Mouse (Mus musculus) embryonic facial prominence, embryonic 11.5 days (tissue): ENCODE results near the gene Haspin. TPM values are rescaled to one million over a fixed set of nuclear protein-coding genes. Genes with fewer than 3 reads are reported as not detected.

ENCODE experiments used
- ATAC-seq: fragments of 200-750 bp; cut with Nextera tagmentation; replicated peaks from 2 replicates; pipeline ENCODE4 v1.8.0; 2017; ENCODE audit warnings: low read depth; ENCODE audit not compliant: insufficient number of reproducible peaks, low FRiP score, low TSS enrichment
- DNase-seq: peaks from one replicate; pipeline ENCODE4 v3.0.0-alpha.2; 2015; ENCODE audit warnings: low spot score
- H3K27ac ChIP-seq: fragments of 300-500 bp; sonication (generic); replicated peaks from 2 replicates; pipeline ENCODE4 v1.5.1; 2014; ENCODE audit warnings: mild to moderate bottlenecking, low read depth, low read length, control low read depth
- H3K27me3 ChIP-seq: fragments of 300-500 bp; sonication (generic); 2 replicates; pipeline ENCODE4 v1.6.1; 2014; ENCODE audit warnings: mild to moderate bottlenecking, low read length, moderate library complexity, mixed read lengths; ENCODE audit not compliant: control insufficient read depth, insufficient read depth
- H3K36me3 ChIP-seq: fragments of 300-500 bp; sonication (generic); replicated peaks from 2 replicates; pipeline ENCODE4 v1.6.1; 2014; ENCODE audit warnings: low read depth, mild to moderate bottlenecking, low read length, moderate library complexity, mixed read lengths; ENCODE audit not compliant: control insufficient read depth, insufficient read depth
- H3K4me1 ChIP-seq: fragments of 300-500 bp; sonication (generic); 2 replicates; pipeline ENCODE4 v1.6.1; 2014; ENCODE audit warnings: low read length, mixed read lengths; ENCODE audit not compliant: control insufficient read depth, insufficient read depth
- H3K4me2 ChIP-seq: fragments of 300-500 bp; sonication (generic); 2 replicates; pipeline ENCODE4 v1.6.1; 2014; ENCODE audit warnings: low read depth, mild to moderate bottlenecking, control low read depth, low read length, moderate library complexity
- H3K4me3 ChIP-seq: fragments of 300-500 bp; sonication (generic); 2 replicates; pipeline ENCODE4 v1.5.1; 2014; ENCODE audit warnings: low read depth, low read length, control low read depth
- H3K9ac ChIP-seq: fragments of 300-500 bp; sonication (generic); replicated peaks from 2 replicates; pipeline ENCODE4 v1.6.1; 2014; ENCODE audit warnings: mild to moderate bottlenecking, control low read depth, low read length
- H3K9me3 ChIP-seq: fragments of 300-500 bp; sonication (generic); replicated peaks from 2 replicates; pipeline ENCODE4 v1.6.1; 2016; ENCODE audit warnings: mild to moderate bottlenecking, low read length, inconsistent platforms, mixed read lengths; ENCODE audit not compliant: control insufficient read depth
- whole genome bisulfite sequencing: fragments of 180-500 bp; shearing (Covaris S2); extraction: QIAGEN DNeasy Blood & Tissue Kit; methylation state at CpG from one replicate; pipeline ENCODE4 v1.1.7; 2014; 5-methylcytosine and 5-hydroxymethylcytosine counted together
- polyA plus RNA-seq: library from polyadenylated mRNA; unstranded; fragments of >200 nt; fragmentation: Nextera tagmentation; extraction: Ambion mirVana; gene quantifications from 2 replicates; pipeline ENCODE4 v1.2.1, GENCODE M21; 2014

The Haspin gene
- polyA plus RNA-seq, result 20.1 and 21.6 TPM in 2 replicates

DNA sequence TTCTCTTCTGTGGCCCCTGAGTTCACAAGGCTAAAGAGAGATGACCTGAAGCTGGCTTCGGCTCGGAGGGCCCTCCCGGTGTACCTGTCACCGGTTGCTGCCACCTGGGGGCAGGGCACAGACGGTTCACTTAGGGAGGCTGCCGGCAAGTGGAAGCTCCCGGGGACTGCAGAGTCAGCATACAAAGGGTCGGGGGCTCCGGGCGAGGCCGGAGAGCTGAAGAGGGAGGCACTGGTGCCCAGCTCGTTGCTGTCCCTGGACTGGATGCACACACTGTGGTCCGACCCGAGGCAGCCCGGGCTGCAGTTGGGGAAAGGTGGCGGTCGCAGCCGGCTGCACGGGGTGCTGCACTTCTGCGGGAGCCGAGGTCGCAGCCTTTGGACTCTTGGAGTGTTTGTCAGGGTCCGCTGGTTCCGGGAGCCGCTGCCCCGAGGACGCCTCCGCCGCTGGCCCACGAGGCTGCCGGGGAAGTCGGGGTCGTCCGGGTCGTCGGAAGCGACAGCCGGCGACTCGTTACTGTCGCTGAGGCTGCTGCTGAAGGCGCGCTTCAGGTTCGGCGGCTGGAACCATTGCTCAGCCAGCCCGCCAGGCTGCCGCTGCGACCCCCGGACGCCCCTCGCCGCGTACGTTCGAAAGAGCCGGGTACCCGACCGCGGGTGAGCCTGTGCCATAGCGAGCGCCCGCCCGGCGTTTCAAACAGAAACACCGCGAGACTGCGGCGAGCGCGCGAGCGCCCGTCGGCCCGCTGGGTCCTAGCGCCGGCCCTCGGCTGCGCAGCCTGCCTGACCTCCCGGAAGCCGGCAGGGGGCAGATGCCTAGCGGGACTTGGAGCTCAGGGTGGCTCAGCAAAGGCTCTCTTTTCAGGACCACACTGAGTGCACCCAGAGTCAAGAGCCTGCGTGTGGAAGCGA lies at the start of gene Haspin:
TSS of gene Haspin (minus strand) at position 704 of the 911 bp plus-strand sequence.
- Histone ChIP-seq H3K27ac (no peak within 1 kb of the TSS), H3K4me1 (no peaks in the 10 kb centered on the region; the same call in 1 of the 2 replicates), H3K4me3 (peak within 1 kb of the TSS; percentile 90), H3K9me3 (no peaks in the 10 kb centered on the region), H3K27me3 (no peaks in the 10 kb centered on the region), H3K36me3 (no peaks in the 10 kb centered on the region; the same call in none of the 2 replicates), H3K9ac (peak within 1 kb of the TSS; percentile 81), H3K4me2 (peak within 1 kb of the TSS; percentile 76)
- WGBS, result under 1% methylated on average over 83 of the region's 84 CpGs
- DNase-seq, result peak; percentile 95
- ATAC-seq, result peak; percentile 93

DNA sequence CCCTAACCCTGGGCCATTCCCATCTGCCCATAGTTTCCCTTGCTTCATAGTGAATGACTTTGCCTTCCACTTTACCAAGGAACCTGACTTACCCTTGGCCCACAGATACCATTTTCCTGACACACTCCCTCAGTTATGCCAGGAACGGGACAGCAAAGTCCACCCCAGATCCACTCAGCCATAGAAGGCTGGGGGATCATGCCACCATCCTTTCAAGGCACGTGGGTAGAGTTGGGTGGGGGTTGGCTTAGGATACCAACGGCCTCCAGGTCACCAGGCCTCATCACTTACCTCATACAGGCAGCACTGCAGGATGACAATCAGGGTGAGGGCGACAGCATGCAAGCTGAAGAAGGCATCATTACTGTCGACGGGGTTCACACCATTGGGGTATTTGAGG lies 49.1 kb upstream of the Haspin start:
- Histone ChIP-seq H3K9ac (no peak overlapping the region), H3K4me3 (no peak overlapping the region), H3K27me3 (no peaks in the 10 kb centered on the region), H3K4me2 (no peak overlapping the region), H3K36me3 (no peaks in the 10 kb centered on the region), H3K9me3 (no peaks in the 10 kb centered on the region), H3K27ac (no peak overlapping the region), H3K4me1 (no peaks in the 10 kb centered on the region)
- WGBS, result 90% methylated on average over 6 of the region's 6 CpGs
- DNase-seq (no peak), ATAC-seq (no peak)

DNA sequence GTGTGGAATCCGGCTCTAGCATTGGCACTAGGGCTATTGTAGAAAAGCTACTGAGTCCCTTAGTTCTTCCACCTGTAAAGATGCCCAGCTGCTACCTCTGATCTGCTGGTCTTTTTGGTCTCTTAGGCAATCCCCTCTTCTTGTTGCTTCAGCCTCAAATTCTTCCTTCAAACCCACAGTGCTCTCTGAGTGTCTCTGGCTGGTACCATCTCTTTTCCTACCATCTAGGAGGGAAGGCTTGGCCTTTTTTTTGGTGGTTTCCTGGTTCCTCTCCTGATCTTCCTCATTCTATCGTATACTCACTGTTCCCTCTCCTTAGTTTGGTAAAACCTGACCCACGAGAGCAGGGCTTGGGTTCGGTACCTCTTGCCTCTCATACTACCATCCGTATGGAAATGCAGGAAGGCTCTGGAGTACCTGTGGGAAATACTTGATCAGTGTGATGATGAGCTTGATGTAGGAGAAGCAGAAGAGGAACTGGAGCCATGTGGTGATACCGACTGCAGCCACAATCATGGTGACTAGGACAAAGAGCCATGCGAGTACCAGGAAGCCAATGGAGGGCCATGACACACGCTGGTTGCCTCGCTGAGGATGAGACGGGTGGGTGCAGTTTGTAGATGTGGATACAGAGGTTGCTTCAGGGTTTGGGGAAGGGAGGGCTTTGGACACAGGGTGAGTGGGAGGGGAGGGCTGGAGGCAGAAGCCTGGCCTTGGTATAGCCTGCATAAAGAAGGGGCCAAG lies 48.0 kb upstream of the Haspin start:
- Histone ChIP-seq H3K4me2 (no peak overlapping the region), H3K36me3 (no peaks in the 10 kb centered on the region), H3K27ac (no peak overlapping the region), H3K4me3 (no peak overlapping the region), H3K9me3 (no peaks in the 10 kb centered on the region), H3K27me3 (no peaks in the 10 kb centered on the region), H3K9ac (no peak overlapping the region), H3K4me1 (no peaks in the 10 kb centered on the region)
- ATAC-seq (no peak), DNase-seq (no peak)
- 93% methylated on average over 10 of the region's 10 CpGs for WGBS

DNA sequence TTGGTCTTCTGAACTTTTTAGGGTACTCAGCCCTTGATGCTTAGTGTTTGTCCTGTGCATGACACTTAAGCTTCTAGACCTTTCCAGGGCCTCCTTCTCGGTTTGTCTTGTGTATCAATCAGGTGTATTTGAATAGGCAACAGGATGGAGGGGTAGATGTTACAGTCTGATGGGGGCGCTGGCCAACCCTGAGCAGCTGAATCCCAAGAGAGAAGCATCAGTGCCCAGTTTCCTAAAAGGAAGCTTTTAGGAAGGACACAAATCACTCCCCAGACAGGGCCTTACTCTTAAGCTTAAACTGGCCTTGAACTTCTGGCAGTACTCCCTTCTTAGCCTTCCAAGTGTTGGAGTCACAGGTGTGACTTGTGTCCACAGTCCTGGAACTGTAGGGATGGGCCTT lies 39.8 kb upstream of the Haspin start:
- ATAC-seq, result no peak
- Histone ChIP-seq H3K27me3 (no peaks in the 10 kb centered on the region), H3K4me2 (peak overlapping the region; percentile 55), H3K9me3 (no peaks in the 10 kb centered on the region), H3K36me3 (no peaks in the 10 kb centered on the region; the same call in 1 of the 2 replicates), H3K27ac (no peak overlapping the region), H3K4me1 (no peaks in the 10 kb centered on the region), H3K4me3 (peak overlapping the region; percentile 85), H3K9ac (peak overlapping the region; percentile 87)
- no peak for DNase-seq
- whole genome bisulfite sequencing, result 0% methylated on average over 2 of the region's 2 CpGs

DNA sequence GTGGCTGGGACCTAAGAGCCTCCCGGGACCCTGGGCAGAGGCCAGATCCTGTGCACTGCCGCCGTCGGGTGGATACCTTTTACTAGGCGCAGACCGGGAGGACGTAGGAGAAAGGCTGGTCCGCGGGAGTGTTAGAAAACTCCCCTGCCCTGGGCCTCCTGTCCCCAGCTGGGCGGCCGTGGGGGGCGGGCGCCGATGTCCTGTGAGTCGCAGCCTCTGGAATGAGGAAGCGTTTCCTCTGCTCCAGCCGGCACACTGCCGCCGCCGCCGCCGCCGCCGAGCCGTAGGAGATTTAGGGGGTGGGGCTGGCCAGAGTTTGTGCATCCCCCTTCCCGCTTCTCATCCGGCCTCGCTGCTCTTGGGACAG lies 39.4 kb upstream of the Haspin start:
- under 1% methylated on average over 27 of the region's 28 CpGs for WGBS
- no peaks in the 10 kb centered on the region for H3K4me1 ChIP-seq
- H3K9ac ChIP-seq, result peak overlapping the region; percentile 87
- H3K27ac ChIP-seq, result peak overlapping the region; percentile 90
- peak overlapping the region; percentile 85 for H3K4me3 ChIP-seq
- peak; percentile 72; the same call in 1 of the 2 replicates for ATAC-seq
- no peaks in the 10 kb centered on the region; the same call in 1 of the 2 replicates for H3K36me3 ChIP-seq
- peak overlapping the region; percentile 55 for H3K4me2 ChIP-seq
- H3K9me3 ChIP-seq, result no peaks in the 10 kb centered on the region
- H3K27me3 ChIP-seq, result no peaks in the 10 kb centered on the region
- DNase-seq, result peak; percentile 83

DNA sequence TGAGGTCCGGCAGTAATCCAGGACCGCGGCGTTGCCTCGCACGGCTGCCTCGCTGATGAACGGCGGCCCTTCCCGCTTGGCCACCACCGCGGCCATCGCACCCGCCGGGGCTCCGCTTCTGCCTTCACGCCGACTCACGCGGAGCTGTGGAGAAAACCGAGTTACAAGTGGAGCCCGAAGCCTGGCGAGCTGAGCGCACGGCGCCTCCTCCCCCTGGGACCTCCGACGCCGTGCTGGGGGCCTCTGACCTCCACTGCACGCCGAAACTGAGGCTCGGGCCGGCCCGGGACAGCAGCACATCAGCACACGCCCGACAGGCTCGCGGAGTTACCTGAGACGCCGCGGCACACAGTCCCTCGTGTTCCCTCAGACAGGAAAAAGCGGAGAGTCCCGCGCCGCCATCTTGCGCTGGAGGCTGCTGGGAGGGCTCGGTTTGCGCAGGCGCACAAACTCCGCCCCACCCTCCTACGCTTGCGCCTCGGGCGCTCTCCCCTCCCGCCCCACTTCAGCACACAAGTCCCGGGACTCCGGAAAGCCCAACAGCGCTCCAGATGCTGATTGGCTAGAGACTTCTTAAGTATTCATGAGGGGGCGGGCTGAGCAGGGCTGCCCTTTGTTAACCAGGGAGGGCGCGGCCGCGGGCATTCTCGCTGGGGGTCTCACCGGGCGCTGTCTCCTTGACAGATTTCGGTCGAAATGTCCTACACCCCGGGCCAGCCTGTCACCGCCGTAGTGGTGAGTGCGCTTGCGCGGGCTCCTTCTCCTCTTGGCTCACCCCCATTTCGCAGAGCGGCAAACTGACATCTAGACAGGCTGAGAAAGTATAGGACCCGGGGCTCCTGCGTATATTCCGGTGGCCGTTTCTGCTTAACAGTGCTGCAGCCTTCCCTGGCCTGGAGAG lies 38.8 kb upstream of the Haspin start, which contains the start of the genes Emc6 and Tax1bp3:
TSS of gene Emc6 (minus strand) at position 430 of the 901 bp plus-strand sequence.
TSS of gene Tax1bp3 (plus strand) at position 476 of the 901 bp plus-strand sequence.
- ATAC-seq, result peak; percentile 97
- H3K4me2 ChIP-seq, result peak within 1 kb of the TSS; percentile 55
- under 1% methylated on average over 76 of the region's 81 CpGs for WGBS
- H3K27me3 ChIP-seq, result no peaks in the 10 kb centered on the region
- H3K4me3 ChIP-seq, result peak within 1 kb of the TSS; percentile 85
- no peaks in the 10 kb centered on the region for H3K9me3 ChIP-seq
- H3K27ac ChIP-seq, result peak within 1 kb of the TSS; percentile 90
- H3K4me1 ChIP-seq, result no peaks in the 10 kb centered on the region
- DNase-seq, result peak; percentile 99
- H3K36me3 ChIP-seq, result no peaks in the 10 kb centered on the region; the same call in 1 of the 2 replicates
- peak within 1 kb of the TSS; percentile 87 for H3K9ac ChIP-seq

DNA sequence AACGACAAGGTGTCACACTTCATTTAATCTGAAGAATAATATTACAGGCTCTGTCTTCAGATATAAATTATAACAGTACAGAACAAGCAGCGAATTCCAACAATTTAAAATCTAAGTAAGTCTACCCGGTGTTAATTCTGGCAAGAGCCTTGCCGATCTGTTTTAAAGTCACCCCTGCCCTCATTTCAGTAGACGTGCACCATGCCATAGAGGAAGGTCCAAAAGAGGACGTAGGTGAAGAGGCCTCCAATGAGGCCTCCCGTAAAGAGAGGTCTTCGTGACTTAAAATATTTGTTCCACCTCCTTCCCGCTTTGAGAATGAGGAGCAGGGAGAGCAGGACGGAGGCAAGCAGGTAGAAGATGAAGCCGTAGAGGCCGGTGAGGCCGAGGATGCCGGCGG lies 38.1 kb upstream of the Haspin start:
- Histone ChIP-seq H3K4me1 (no peaks in the 10 kb centered on the region), H3K27me3 (no peaks in the 10 kb centered on the region), H3K9me3 (no peaks in the 10 kb centered on the region), H3K27ac (peak overlapping the region; percentile 65; the same call in 1 of the 2 replicates), H3K4me2 (peak overlapping the region; percentile 47), H3K36me3 (no peaks in the 10 kb centered on the region; the same call in 1 of the 2 replicates), H3K9ac (peak overlapping the region; percentile 87), H3K4me3 (peak overlapping the region; percentile 85)
- no peak for ATAC-seq
- WGBS, result under 1% methylated on average over 15 of the region's 15 CpGs
- no peak for DNase-seq
